Mouse (Mus musculus): Measurements from ENCODE around the gene Cdk6. TPM values are rescaled to one million over a fixed set of nuclear protein-coding genes. Genes with fewer than 3 reads are reported as not detected.

Gene Cdk6
- polyA plus RNA-seq, 1 experiment from 2014 or later, result 11.8 TPM

DNA sequence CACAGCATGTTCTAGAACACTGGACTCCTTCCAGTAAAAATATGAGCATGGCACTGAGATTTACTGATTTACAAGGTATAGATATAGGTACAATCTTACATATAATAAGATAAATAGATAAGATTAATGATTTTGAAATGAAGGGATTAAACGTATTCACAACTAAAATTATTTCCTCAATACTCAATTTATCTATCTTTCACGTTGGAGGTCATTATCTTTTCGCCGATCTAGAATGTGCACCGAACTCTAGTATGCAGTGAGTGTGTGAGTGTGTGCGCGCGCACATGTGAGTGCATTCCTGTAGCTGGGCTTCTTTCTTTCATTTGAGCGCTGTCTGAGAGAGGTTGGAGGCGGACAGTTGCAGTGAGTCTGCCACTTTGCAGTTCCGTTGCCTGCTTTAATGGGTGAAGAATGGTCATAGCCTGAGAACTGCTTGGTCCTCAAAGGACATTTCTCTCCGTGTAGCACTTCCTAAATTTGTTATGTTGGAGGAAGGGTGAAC, 13.8 kb downstream of the Cdk6 start:
- H3K4me1 ChIP-seq (replicated peaks; ENCODE audit: control insufficient read depth, insufficient read depth, low read length), result no peaks in the 10 kb centered on the region
- no peak overlapping the region for H3K4me3 ChIP-seq (replicated peaks; ENCODE audit: low read length)
- WGBS, result 95% methylated on average over 12 of the region's 12 CpGs
- no peak overlapping the region for H3K4me2 ChIP-seq (replicated peaks)
- no peaks in the 10 kb centered on the region for H3K27me3 ChIP-seq (ENCODE audit: control insufficient read depth, insufficient read depth, low read length)
- no peak overlapping the region for H3K9ac ChIP-seq
- no peak overlapping the region for H3K27ac ChIP-seq
- no peak for DNase-seq (ENCODE audit: low spot score)
- ATAC-seq (ENCODE audit: low FRiP score), result no peak
- H3K36me3 ChIP-seq (replicated peaks; ENCODE audit: control insufficient read depth, insufficient read depth), result no peaks in the 10 kb centered on the region
- H3K9me3 ChIP-seq (ENCODE audit: control insufficient read depth, low read length), result no peaks in the 10 kb centered on the region

DNA sequence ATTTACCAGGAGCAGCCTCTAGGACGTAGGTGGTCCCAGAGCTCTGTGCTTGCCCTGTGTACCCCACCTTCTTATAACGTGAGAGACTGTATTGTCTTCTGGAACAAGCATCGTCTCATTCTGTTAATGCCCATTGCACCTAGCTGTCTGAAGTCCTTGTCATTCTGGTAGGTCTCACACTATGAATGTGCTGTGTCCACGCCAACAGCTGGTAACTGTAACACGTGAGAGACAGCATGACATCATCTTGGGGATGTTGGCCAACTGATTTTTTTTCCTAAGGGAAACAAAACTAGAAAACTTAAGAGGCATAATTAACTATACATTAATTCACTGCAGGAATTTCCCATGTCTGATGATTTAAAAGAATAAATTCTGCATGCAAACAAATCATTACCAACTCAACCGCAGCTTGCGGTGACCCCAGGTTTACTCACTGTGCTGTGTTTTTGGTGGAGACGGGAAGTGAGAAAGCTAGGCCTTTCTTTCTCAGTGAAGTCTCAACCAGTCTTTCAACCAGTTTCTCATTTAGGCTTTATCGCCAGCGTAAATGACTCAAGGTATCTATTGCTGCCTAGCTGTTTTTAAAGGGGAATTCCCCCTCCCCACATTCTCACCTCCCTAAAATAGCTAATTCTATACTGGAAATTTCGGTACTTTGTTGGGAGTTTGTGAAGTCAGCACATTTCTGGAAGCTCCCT, 14.4 kb downstream of the Cdk6 start:
- DNase-seq (ENCODE audit: low spot score) (no peak), ATAC-seq (ENCODE audit: low FRiP score) (no peak)
- Histone ChIP-seq H3K27me3 (ENCODE audit: control insufficient read depth, insufficient read depth, low read length) (no peaks in the 10 kb centered on the region), H3K4me2 (replicated peaks) (no peak overlapping the region), H3K4me1 (replicated peaks; ENCODE audit: control insufficient read depth, insufficient read depth, low read length) (no peaks in the 10 kb centered on the region), H3K9ac (no peak overlapping the region), H3K4me3 (replicated peaks; ENCODE audit: low read length) (no peak overlapping the region), H3K27ac (no peak overlapping the region), H3K9me3 (ENCODE audit: control insufficient read depth, low read length) (no peaks in the 10 kb centered on the region), H3K36me3 (replicated peaks; ENCODE audit: control insufficient read depth, insufficient read depth) (no peaks in the 10 kb centered on the region)
- 73% methylated on average over 11 of the region's 11 CpGs for WGBS

DNA sequence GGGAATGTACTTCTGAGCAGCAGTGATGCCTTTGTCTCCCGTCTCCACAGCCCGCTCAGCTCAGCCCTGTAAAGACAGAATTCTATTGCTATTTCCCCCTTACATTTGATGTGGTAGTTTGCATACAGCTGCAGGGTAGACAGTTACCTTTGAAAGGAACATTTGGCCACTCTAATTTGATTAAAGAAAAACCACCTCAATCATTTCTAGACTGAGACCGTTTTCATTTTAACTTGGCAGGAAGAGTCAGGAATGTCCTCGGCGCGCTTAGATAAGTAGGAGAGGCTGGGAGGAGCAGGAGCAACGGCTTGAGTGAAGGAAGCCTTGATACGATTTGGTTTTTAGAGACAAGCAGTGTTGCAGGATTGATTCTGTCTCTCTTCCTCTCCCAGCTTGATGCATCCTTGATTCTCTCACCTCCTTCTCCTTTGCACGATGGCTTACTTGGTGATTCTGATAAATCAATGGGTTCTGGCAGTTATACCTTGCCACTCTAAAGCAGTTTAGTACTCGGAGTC, 15.0 kb downstream of the Cdk6 start:
- Histone ChIP-seq H3K9me3 (ENCODE audit: control insufficient read depth, low read length) (no peaks in the 10 kb centered on the region), H3K27ac (no peak overlapping the region), H3K4me2 (replicated peaks) (no peak overlapping the region), H3K27me3 (ENCODE audit: control insufficient read depth, insufficient read depth, low read length) (no peaks in the 10 kb centered on the region), H3K4me1 (replicated peaks; ENCODE audit: control insufficient read depth, insufficient read depth, low read length) (no peaks in the 10 kb centered on the region), H3K36me3 (replicated peaks; ENCODE audit: control insufficient read depth, insufficient read depth) (no peaks in the 10 kb centered on the region), H3K4me3 (replicated peaks; ENCODE audit: low read length) (no peak overlapping the region), H3K9ac (no peak overlapping the region)
- WGBS, result 75% methylated on average over 10 of the region's 10 CpGs
- ATAC-seq (ENCODE audit: low FRiP score) (no peak), DNase-seq (ENCODE audit: low spot score) (no peak)

DNA sequence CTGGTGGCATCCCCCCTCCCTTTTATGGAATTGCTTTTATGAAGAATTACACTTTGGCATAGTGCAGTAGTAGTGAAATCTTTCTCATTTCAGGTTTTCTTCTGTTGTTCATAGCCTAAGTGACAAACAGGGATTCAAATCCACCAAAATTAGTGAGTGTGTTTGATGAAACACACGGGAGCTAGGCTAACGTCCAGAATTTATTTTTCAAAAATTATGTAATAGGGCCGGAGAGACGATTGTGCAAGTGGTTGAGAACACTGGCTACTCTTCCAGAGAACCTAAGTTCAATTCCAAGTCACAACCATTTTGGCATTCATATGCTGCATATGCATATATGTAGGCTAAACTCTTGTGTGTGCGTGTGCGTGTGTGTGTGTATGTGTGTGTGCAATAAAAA, 16.2 kb downstream of the Cdk6 start:
- Histone ChIP-seq H3K27me3 (ENCODE audit: control insufficient read depth, insufficient read depth, low read length) (no peaks in the 10 kb centered on the region), H3K27ac (no peak overlapping the region)
- 93% methylated on average over 6 of the region's 6 CpGs for WGBS

DNA sequence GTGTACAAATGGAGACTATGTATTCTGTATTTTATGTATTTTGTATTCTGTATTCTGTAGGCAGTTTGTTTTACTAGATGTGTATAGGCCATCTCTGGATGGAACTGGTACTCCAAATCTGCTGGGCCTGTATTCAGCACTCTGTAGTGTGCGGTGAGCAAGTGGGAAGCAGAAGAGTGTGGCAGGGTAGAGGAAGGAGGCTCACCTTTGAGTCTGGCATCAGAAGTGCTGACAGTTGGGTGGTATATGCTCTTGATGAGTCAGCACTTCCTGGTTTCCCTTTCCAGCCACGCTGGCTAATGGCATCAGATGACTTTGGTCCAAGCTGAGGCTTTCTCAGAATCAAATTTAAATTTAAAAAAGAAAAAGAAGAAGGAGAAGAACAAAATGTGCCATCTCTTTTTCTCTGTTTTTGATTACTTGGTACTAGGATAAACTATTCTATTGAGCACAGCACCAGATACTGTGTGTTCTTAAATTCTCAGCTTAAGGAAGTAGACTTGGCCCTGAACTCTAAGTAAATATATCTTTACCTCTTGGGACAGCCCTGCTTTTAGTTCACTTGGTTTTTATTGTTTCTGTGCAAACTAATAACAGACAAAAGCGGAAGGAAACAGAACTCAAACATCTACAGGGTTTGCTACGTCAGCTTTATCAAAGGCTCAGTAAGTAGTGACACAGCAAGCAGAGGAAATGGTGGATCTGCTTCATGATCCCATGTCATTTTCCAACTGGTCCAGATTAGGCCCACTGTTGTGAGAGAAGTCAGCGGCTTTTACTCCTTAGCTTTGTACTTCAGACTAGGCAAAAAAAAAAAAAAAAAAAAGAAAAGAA, 17.6 kb downstream of the Cdk6 start:
- DNase-seq (ENCODE audit: low spot score) (no peak), ATAC-seq (ENCODE audit: low FRiP score) (no peak)
- H3K36me3 ChIP-seq (replicated peaks; ENCODE audit: control insufficient read depth, insufficient read depth), result no peaks in the 10 kb centered on the region
- no peak overlapping the region for H3K9ac ChIP-seq
- no peak overlapping the region for H3K27ac ChIP-seq
- WGBS, result 81% methylated on average over 5 of the region's 5 CpGs
- no peak overlapping the region for H3K4me2 ChIP-seq (replicated peaks)
- no peaks in the 10 kb centered on the region for H3K27me3 ChIP-seq (ENCODE audit: control insufficient read depth, insufficient read depth, low read length)
- no peak overlapping the region for H3K4me3 ChIP-seq (replicated peaks; ENCODE audit: low read length)
- no peaks in the 10 kb centered on the region for H3K4me1 ChIP-seq (replicated peaks; ENCODE audit: control insufficient read depth, insufficient read depth, low read length)
- H3K9me3 ChIP-seq (ENCODE audit: control insufficient read depth, low read length), result no peaks in the 10 kb centered on the region

More for the DNA sequence above, 16.2 kb downstream of the Cdk6 start:
- no peak overlapping the region for H3K4me2 ChIP-seq (replicated peaks)
- no peaks in the 10 kb centered on the region for H3K4me1 ChIP-seq (replicated peaks; ENCODE audit: control insufficient read depth, insufficient read depth, low read length)
- H3K36me3 ChIP-seq (replicated peaks; ENCODE audit: control insufficient read depth, insufficient read depth), result no peaks in the 10 kb centered on the region
- no peak for DNase-seq (ENCODE audit: low spot score)
- H3K9ac ChIP-seq, result no peak overlapping the region
- no peak overlapping the region for H3K4me3 ChIP-seq (replicated peaks; ENCODE audit: low read length)
- no peaks in the 10 kb centered on the region for H3K9me3 ChIP-seq (ENCODE audit: control insufficient read depth, low read length)
- ATAC-seq (ENCODE audit: low FRiP score), result no peak

DNA sequence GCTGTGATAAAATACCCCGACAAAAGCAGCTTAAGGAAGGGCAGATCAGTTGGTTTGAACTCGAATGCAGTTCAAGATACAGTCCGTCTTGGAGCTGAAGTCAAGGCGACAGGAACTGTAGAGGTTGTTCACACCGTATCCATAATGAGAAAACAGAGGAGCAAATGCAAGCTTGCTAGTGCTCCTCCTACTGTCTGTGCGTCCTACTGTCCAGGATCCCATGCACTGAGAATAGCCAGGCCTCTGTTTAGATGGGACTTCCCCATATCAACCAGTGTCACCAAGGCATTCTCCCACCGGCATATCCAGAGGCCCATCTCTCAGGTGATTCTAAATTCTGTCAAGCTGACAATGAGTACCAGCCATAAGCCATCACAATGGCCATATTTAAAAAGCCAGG, 18.6 kb downstream of the Cdk6 start:
- no peak overlapping the region for H3K4me2 ChIP-seq (replicated peaks)
- DNase-seq (ENCODE audit: low spot score), result no peak
- WGBS, result 89% methylated on average over 7 of the region's 7 CpGs
- no peaks in the 10 kb centered on the region for H3K4me1 ChIP-seq (replicated peaks; ENCODE audit: control insufficient read depth, insufficient read depth, low read length)
- H3K4me3 ChIP-seq (replicated peaks; ENCODE audit: low read length), result no peak overlapping the region
- no peak overlapping the region for H3K27ac ChIP-seq
- no peaks in the 10 kb centered on the region for H3K9me3 ChIP-seq (ENCODE audit: control insufficient read depth, low read length)
- ATAC-seq (ENCODE audit: low FRiP score), result no peak
- H3K27me3 ChIP-seq (ENCODE audit: control insufficient read depth, insufficient read depth, low read length), result no peaks in the 10 kb centered on the region
- no peak overlapping the region for H3K9ac ChIP-seq
- no peaks in the 10 kb centered on the region for H3K36me3 ChIP-seq (replicated peaks; ENCODE audit: control insufficient read depth, insufficient read depth)

DNA sequence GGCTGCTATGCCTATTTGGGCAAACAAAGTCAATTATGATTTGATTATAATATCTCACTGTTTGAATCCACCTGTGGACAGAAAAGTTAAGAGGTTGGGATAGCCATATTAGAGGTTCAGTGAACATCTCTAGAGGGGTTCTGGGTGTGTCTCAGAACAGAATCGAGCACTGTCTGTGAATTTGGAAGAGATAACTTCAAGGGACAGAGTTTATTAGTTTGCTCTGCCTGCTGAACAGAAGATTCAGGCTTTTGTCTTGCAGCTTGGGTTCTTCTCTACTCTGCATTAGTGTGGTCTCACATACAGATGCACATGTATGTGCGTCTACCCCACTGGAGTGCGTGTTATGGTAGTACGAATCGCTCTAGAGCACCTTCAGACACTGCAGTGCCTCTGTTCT, 20.0 kb downstream of the Cdk6 start:
- WGBS, result 95% methylated on average over 5 of the region's 5 CpGs
- DNase-seq (ENCODE audit: low spot score) (no peak), ATAC-seq (ENCODE audit: low FRiP score) (no peak)
- H3K9me3 ChIP-seq (ENCODE audit: control insufficient read depth, low read length), result no peaks in the 10 kb centered on the region
- H3K27me3 ChIP-seq (ENCODE audit: control insufficient read depth, insufficient read depth, low read length), result no peaks in the 10 kb centered on the region
- no peak overlapping the region for H3K9ac ChIP-seq
- H3K4me3 ChIP-seq (replicated peaks; ENCODE audit: low read length), result no peak overlapping the region
- no peaks in the 10 kb centered on the region for H3K4me1 ChIP-seq (replicated peaks; ENCODE audit: control insufficient read depth, insufficient read depth, low read length)
- H3K27ac ChIP-seq, result no peak overlapping the region
- no peaks in the 10 kb centered on the region for H3K36me3 ChIP-seq (replicated peaks; ENCODE audit: control insufficient read depth, insufficient read depth)
- no peak overlapping the region for H3K4me2 ChIP-seq (replicated peaks)

DNA sequence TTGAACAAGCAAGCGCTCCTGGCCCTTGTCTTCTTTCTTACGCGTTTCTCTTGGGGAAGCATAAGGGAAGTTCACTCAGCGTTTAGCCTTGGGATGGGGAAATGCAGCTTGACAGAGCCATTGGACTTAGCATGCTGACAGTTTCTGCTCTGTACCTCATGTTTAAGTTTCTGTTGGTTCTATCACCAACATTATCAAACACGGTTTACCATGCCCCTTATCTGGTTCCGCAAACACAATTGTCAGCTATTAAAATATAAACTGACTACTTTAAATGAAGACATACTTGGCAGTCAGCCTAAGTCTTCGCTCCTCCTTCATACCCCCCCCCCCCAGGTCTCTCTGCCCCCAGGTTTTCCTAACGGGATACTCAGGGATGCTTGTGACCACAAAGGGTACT, 20.8 kb downstream of the Cdk6 start:
- Histone ChIP-seq H3K9ac (no peak overlapping the region), H3K36me3 (replicated peaks; ENCODE audit: control insufficient read depth, insufficient read depth) (no peaks in the 10 kb centered on the region), H3K4me3 (replicated peaks; ENCODE audit: low read length) (no peak overlapping the region), H3K4me2 (replicated peaks) (no peak overlapping the region), H3K27ac (no peak overlapping the region), H3K9me3 (ENCODE audit: control insufficient read depth, low read length) (no peaks in the 10 kb centered on the region), H3K27me3 (ENCODE audit: control insufficient read depth, insufficient read depth, low read length) (no peaks in the 10 kb centered on the region), H3K4me1 (replicated peaks; ENCODE audit: control insufficient read depth, insufficient read depth, low read length) (no peaks in the 10 kb centered on the region)
- 90% methylated on average over 8 of the region's 8 CpGs for WGBS
- no peak for ATAC-seq (ENCODE audit: low FRiP score)
- DNase-seq (ENCODE audit: low spot score), result no peak
